Mouse (Mus musculus) limb, embryonic 14.5 days (tissue): Measurements from ENCODE around the gene Stard13. TPM values are rescaled to one million over a fixed set of nuclear protein-coding genes. Genes with fewer than 3 reads are reported as not detected.

Experiments used
- ATAC-seq: fragments of 200-750 bp; cut with Nextera tagmentation; 2 replicates; pipeline ENCODE4 v1.8.0; 2017; ENCODE audit warnings: low read depth, moderate number of reproducible peaks, moderate TSS enrichment; ENCODE audit not compliant: low FRiP score
- DNase-seq: peaks from one replicate; pipeline ENCODE4 v3.0.0-alpha.2; 2015; ENCODE audit warnings: low spot score
- H3K27ac ChIP-seq: fragments of 300-500 bp; sonication (generic); replicated peaks from 2 replicates; pipeline ENCODE4 v1.5.1; 2014; ENCODE audit warnings: low read depth, mild to moderate bottlenecking, low read length, moderate library complexity, mixed read lengths
- H3K27me3 ChIP-seq: fragments of 300-500 bp; sonication (generic); 2 replicates; pipeline ENCODE4 v1.6.1; 2014; ENCODE audit warnings: low read length, mixed read lengths; ENCODE audit not compliant: control insufficient read depth, insufficient read depth
- H3K36me3 ChIP-seq: fragments of 300-500 bp; sonication (generic); 2 replicates; pipeline ENCODE4 v1.6.1; 2014; ENCODE audit warnings: mild to moderate bottlenecking, low read length, moderate library complexity, mixed read lengths; ENCODE audit not compliant: control insufficient read depth, insufficient read depth
- H3K4me1 ChIP-seq: fragments of 300-500 bp; sonication (generic); 2 replicates; pipeline ENCODE4 v1.6.1; 2014; ENCODE audit warnings: antibody characterized with exemption, low read length, mixed read lengths; ENCODE audit not compliant: control insufficient read depth, insufficient read depth
- H3K4me2 ChIP-seq: fragments of 300-500 bp; sonication (generic); replicated peaks from 2 replicates; pipeline ENCODE4 v1.6.1; 2014; ENCODE audit warnings: low read depth, mild to moderate bottlenecking, low read length, moderate library complexity; ENCODE audit not compliant: severe bottlenecking
- H3K4me3 ChIP-seq: fragments of 300-500 bp; sonication (generic); replicated peaks from 2 replicates; pipeline ENCODE4 v1.5.1; 2014; ENCODE audit warnings: low read length
- H3K9ac ChIP-seq: fragments of 300-500 bp; sonication (generic); 2 replicates; pipeline ENCODE4 v1.6.1; 2014; ENCODE audit warnings: mild to moderate bottlenecking, low read depth, low read length, moderate library complexity; ENCODE audit not compliant: severe bottlenecking
- H3K9me3 ChIP-seq: fragments of 300-500 bp; sonication (generic); 2 replicates; pipeline ENCODE4 v1.6.1; 2016; ENCODE audit warnings: low read length; ENCODE audit not compliant: control insufficient read depth
- POLR2A ChIP-seq: fragments of 200-500 bp; IDR thresholded peaks from 2 replicates; pipeline ENCODE4 v1.8.0; 2012; ENCODE audit warnings: inconsistent platforms, mild to moderate bottlenecking, moderate library complexity, borderline replicate concordance; ENCODE audit not compliant: insufficient read depth, insufficient read length; ENCODE audit errors: extremely low read depth
- WGBS: fragments of 180-500 bp; shearing (Covaris S2); extraction: QIAGEN DNeasy Blood & Tissue Kit; methylation state at CpG from one replicate; pipeline ENCODE4 v1.1.7; 2014; 5-methylcytosine and 5-hydroxymethylcytosine counted together
- polyA plus RNA-seq, 2 experiments: library from polyadenylated mRNA; depleted of rRNA in 1 of 2; stranded (reverse) in 1 of 2; unstranded in 1 of 2; fragments of >200 nt; fragmentation: Nextera tagmentation in 1 of 2; extraction: Ambion mirVana in 1 of 2; gene quantifications; 2 replicates each; pipeline versions ENCODE4 v1.2.1 to v1.2.3; 2012 to 2014

Stard13 gene
- polyA plus RNA-seq, 2 experiments: 9.0 to 17.5 TPM

DNA sequence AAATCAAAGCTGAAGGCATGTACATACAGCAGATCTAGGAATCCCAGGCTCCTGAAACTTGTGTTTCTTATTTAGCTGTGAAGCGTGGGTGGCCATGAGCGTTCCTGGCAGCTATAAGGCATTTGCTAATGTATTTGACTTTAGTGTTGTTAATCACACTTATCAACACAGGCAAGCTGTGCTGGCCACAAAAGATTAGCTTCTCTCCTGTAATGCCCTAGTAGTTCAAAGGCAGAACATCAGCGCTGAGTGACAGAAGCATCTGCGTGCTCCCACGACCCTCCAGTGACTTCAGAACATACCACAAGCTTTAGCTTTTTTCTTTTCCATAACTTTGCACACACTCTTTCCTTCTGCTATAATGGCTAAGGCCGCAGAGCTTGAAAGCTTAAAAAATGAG is 97.7 kb downstream of the Stard13 start:
- no peak overlapping the region for H3K9ac ChIP-seq
- peak; percentile 73 for DNase-seq
- H3K4me2 ChIP-seq: no peak overlapping the region
- WGBS: 41% methylated on average over 6 of the region's 6 CpGs
- peaks cover 23% of the 10 kb centered on the region for H3K4me1 ChIP-seq
- 0 out of 2 replicates have a peak, but pooled peaks cover 3% of the 10 kb centered on the region for H3K9me3 ChIP-seq
- no peak overlapping the region for H3K4me3 ChIP-seq
- peak; percentile 58 for ATAC-seq
- peak overlapping the region; percentile 56 for H3K27ac ChIP-seq
- no peak for TF ChIP-seq POLR2A
- no peaks in the 10 kb centered on the region for H3K27me3 ChIP-seq
- H3K36me3 ChIP-seq: no peaks in the 10 kb centered on the region

DNA sequence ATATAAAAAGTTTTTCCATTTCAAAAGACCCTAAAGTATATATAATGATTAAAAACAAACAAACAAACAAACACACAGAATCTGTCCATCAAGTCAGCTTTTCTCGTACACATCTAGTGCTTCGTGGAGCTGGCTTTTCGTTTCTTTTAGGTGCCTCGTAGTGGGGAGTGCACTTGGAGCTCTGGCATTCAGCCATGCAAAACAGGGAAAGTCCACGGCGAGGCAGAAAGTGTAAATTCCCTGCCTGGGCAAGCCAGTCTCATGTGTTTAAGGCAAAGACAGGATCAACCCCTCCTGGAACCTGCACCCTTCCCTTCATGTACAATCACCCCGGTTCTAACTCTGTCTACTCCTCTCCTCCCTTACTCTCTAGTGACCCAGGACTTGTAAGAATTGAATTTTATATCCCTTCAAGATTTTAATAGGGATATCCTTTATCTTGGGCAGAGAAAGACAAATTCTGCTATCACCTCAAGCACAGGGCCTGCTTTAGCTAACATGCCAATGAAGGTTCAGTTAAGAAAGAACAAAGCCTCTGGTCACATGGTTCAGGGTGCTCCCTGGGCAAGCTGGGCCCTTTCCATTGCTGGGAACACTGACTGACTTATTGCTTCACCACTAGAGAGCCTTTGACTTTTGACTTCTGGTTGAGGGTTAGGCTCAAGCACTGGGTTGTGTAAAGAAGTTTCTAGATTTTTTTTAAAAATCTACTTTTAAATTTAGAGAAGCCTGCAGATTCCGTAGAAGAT is 98.4 kb downstream of the Stard13 start:
- 0 out of 2 replicates have a peak, but pooled peaks cover 3% of the 10 kb centered on the region for H3K9me3 ChIP-seq
- DNase-seq (no peak), ATAC-seq (no peak)
- no peak overlapping the region for H3K4me2 ChIP-seq
- peaks cover 23% of the 10 kb centered on the region for H3K4me1 ChIP-seq
- H3K27ac ChIP-seq: no peak overlapping the region
- no peak overlapping the region for H3K9ac ChIP-seq
- H3K36me3 ChIP-seq: no peaks in the 10 kb centered on the region
- H3K27me3 ChIP-seq: no peaks in the 10 kb centered on the region
- no peak overlapping the region for H3K4me3 ChIP-seq
- WGBS: 46% methylated on average over 8 of the region's 8 CpGs
- TF ChIP-seq POLR2A: no peak

DNA sequence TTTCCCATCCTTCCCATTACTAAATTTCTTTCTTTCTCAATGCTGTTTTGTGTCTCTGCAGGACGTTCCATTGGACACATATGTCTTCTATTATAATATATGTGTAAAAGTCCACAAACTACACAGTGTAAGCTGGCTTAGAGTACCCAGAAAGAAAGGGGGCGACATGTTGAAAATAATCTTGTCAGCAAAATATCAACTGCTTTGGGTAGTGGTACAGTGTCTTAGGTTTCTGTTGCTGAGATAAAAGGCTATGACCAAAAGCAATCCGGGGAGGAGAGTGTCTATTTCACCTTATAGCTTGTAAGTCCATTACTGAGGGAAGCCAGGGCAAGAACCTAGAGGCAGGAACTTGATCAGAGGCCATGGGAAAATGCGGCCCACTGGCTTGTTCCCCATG is 99.4 kb downstream of the Stard13 start:
- no peak for TF ChIP-seq POLR2A
- 81% methylated on average over 4 of the region's 4 CpGs for WGBS
- H3K4me2 ChIP-seq: no peak overlapping the region
- DNase-seq (no peak), ATAC-seq (no peak)
- H3K9me3 ChIP-seq: 0 out of 2 replicates have a peak, but pooled peaks cover 3% of the 10 kb centered on the region
- no peak overlapping the region for H3K27ac ChIP-seq
- no peaks in the 10 kb centered on the region for H3K27me3 ChIP-seq
- H3K36me3 ChIP-seq: no peaks in the 10 kb centered on the region
- no peak overlapping the region for H3K9ac ChIP-seq
- H3K4me1 ChIP-seq: peaks cover 23% of the 10 kb centered on the region
- H3K4me3 ChIP-seq: no peak overlapping the region

DNA sequence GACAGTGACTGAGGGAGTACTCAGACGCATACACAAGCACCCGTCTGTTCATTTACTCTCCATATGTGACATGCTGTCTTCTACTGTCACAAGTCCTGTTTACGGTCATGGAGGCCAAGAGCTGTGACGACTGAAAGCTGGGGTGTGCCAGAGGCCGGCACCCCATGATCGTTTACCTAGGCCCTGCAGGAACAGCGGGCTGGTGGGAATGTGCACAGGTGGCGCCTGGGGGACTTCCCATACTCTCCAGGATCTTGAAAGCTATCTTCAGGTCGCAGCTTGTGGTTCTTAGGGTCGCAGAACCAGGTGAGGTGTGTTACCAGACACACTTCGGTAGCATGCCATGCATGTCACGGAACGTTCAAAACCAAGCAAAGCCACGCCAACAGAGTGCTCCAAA is 99.9 kb downstream of the Stard13 start:
- H3K4me3 ChIP-seq: no peak overlapping the region
- 87% methylated on average over 14 of the region's 14 CpGs for WGBS

DNA sequence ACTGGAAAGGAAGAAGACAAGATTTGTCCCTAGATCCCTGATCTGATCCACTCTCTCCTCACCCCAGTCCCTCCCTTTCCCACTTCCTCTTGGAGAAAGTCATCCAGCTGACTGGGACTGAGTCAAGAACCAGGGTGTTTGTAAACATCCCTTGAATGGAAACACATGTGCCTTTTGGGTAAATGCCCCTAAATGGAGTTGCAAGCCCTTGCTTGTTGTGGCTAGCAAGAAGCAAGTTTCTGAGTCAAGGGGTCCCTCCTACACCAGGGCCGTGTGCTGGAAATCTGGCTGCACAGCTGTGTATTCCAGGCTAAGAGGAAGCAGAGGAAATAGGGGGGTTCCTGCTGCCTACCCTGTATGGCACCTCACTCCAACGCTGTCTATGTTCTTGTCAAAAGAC is 103.9 kb downstream of the Stard13 start:
- H3K27me3 ChIP-seq: no peaks in the 10 kb centered on the region
- no peak overlapping the region for H3K4me3 ChIP-seq
- TF ChIP-seq POLR2A: no peak
- H3K27ac ChIP-seq: no peak overlapping the region
- no peaks in the 10 kb centered on the region for H3K36me3 ChIP-seq
- DNase-seq (no peak), ATAC-seq (no peak)
- no peak overlapping the region for H3K9ac ChIP-seq
- WGBS: 46% methylated on average over 2 of the region's 2 CpGs
- no peaks in the 10 kb centered on the region for H3K9me3 ChIP-seq
- H3K4me1 ChIP-seq: peaks cover 16% of the 10 kb centered on the region
- H3K4me2 ChIP-seq: no peak overlapping the region

More for the DNA sequence above, 99.9 kb downstream of the Stard13 start:
- Histone ChIP-seq H3K36me3 (no peaks in the 10 kb centered on the region), H3K4me2 (no peak overlapping the region), H3K9me3 (0 out of 2 replicates have a peak, but pooled peaks cover 3% of the 10 kb centered on the region), H3K27ac (no peak overlapping the region), H3K4me1 (peaks cover 23% of the 10 kb centered on the region), H3K9ac (no peak overlapping the region), H3K27me3 (no peaks in the 10 kb centered on the region)
- DNase-seq (no peak), ATAC-seq (no peak)
- no peak for TF ChIP-seq POLR2A
